Mouse (Mus musculus): ENCODE results near the gene Dnmt3c. TPM values are rescaled to one million over a fixed set of nuclear protein-coding genes. Genes with fewer than 3 reads are reported as not detected.

The Dnmt3c gene
- polyA plus RNA-seq, 1 experiment from 2014 or later, result not detected

- peak overlapping the region; percentile 16 for H3K4me3 ChIP-seq
- H3K4me1 ChIP-seq, result peaks cover 7% of the 10 kb centered on the region; the same call in 1 of the 2 replicates
- peak overlapping the region; percentile 50 for H3K4me2 ChIP-seq (replicated peaks)
- H3K27me3 ChIP-seq, result no peaks in the 10 kb centered on the region
- peak; percentile 62; the same call in 1 of the 2 replicates for ATAC-seq (ENCODE audit: low FRiP score, low read depth)
- no peaks in the 10 kb centered on the region for H3K9me3 ChIP-seq
- no peak overlapping the region for H3K9ac ChIP-seq (replicated peaks)
- no peaks in the 10 kb centered on the region for H3K36me3 ChIP-seq
- 16% methylated on average over 24 of the region's 24 CpGs for WGBS
- no peak overlapping the region for H3K27ac ChIP-seq (replicated peaks)
Observed at GRCm38 (mm10) chr2:153778638-153779362, 82.3 kb downstream of the Dnmt3c start.

Other genes starting within 250 kb of the Dnmt3c start
- not detected in 2 replicates for gene 4930404H24Rik, start 203.9 kb upstream of the Dnmt3c start, polyA plus RNA-seq (2016; fragmentation: Nextera tagmentation; extraction: Ambion mirVana)
- gene Nol4l, start 166.7 kb upstream of the Dnmt3c start, polyA plus RNA-seq (2016; fragmentation: Nextera tagmentation; extraction: Ambion mirVana), result 31.8 and 32.7 TPM in 2 replicates
- gene Commd7, start 63.9 kb upstream of the Dnmt3c start, polyA plus RNA-seq (2016; fragmentation: Nextera tagmentation; extraction: Ambion mirVana), result 63.1 and 66.1 TPM in 2 replicates
- 10.3 and 12.5 TPM in 2 replicates for gene Dnmt3b, start 47.2 kb upstream of the Dnmt3c start, polyA plus RNA-seq (2016; fragmentation: Nextera tagmentation; extraction: Ambion mirVana)
- gene Mapre1, start 44.6 kb downstream of the Dnmt3c start, polyA plus RNA-seq (2016; fragmentation: Nextera tagmentation; extraction: Ambion mirVana), result 362 and 384 TPM in 2 replicates
- 0.05 TPM in 1 of 2 replicates, not detected in the other for gene Efcab8, start 83.3 kb downstream of the Dnmt3c start, polyA plus RNA-seq (2016; fragmentation: Nextera tagmentation; extraction: Ambion mirVana)
- not detected in 2 replicates for gene Sun5, start 174.4 kb downstream of the Dnmt3c start, polyA plus RNA-seq (2016; fragmentation: Nextera tagmentation; extraction: Ambion mirVana)
- gene Bpifb2, start 178.4 kb downstream of the Dnmt3c start, polyA plus RNA-seq (2016; fragmentation: Nextera tagmentation; extraction: Ambion mirVana), result not detected in 2 replicates
- not detected in 2 replicates for gene Bpifb6, start 203.7 kb downstream of the Dnmt3c start, polyA plus RNA-seq (2016; fragmentation: Nextera tagmentation; extraction: Ambion mirVana)
- not detected in 2 replicates for gene Bpifb3, start 221.6 kb downstream of the Dnmt3c start, polyA plus RNA-seq (2016; fragmentation: Nextera tagmentation; extraction: Ambion mirVana)
- gene Bpifb4, start 241.6 kb downstream of the Dnmt3c start, polyA plus RNA-seq (2016; fragmentation: Nextera tagmentation; extraction: Ambion mirVana), result not detected in 2 replicates

Measured in midbrain, embryonic 12.5 days (tissue).